Mouse (Mus musculus) ES-Bruce4 (cell line): ENCODE measurements around the gene Pld6.

Experiments used
- CTCF ChIP-seq: IDR thresholded peaks from one replicate; pipeline ENCODE4 v1.8.1; 2011; ENCODE audit warnings: low read depth, low read length
- POLR2A ChIP-seq: IDR thresholded peaks from one replicate; pipeline ENCODE4 v1.8.1; 2011; ENCODE audit warnings: low read length; ENCODE audit not compliant: insufficient read depth

GRCm38 (mm10) chr11:59805656-59806055 is 18.2 kb upstream of the Pld6 start:
- TF ChIP-seq POLR2A (no peak), CTCF (no peak)
